Mouse (Mus musculus) bone marrow, adult 2 months (tissue): ENCODE measurements around the gene Paqr7.

Experiments
- CTCF ChIP-seq: fragments of 200-500 bp; IDR thresholded peaks from 2 replicates; pipeline ENCODE4 v1.5.1; 2011; ENCODE audit warnings: low read length, control low read depth; ENCODE audit not compliant: control insufficient read depth, insufficient read depth
- POLR2A ChIP-seq: fragments of 200-500 bp; IDR thresholded peaks from 2 replicates; pipeline ENCODE4 v1.6.1; 2011; ENCODE audit warnings: low read depth, mild to moderate bottlenecking, control low read depth, low read length, borderline replicate concordance; ENCODE audit not compliant: control insufficient read depth

GRCm38 (mm10) chr4:134555956-134556580 lies 59.6 kb downstream of the Paqr7 start:
- TF ChIP-seq CTCF: peak; percentile 44
- no peak for TF ChIP-seq POLR2A
